Mouse (Mus musculus) kidney, postnatal 0 days (tissue): ENCODE results near the gene S100a10. TPM values are rescaled to one million over a fixed set of nuclear protein-coding genes. Genes with fewer than 3 reads are reported as not detected.

Source experiments
- ATAC-seq: fragments of 200-750 bp; cut with Nextera tagmentation; replicated peaks from 2 replicates; pipeline ENCODE4 v1.8.0; 2017; ENCODE audit warnings: low read depth, moderate number of reproducible peaks, moderate TSS enrichment, moderate library complexity; ENCODE audit not compliant: low FRiP score
- DNase-seq: peaks from one replicate; pipeline ENCODE4 v3.0.0-alpha.2; 2016; ENCODE audit warnings: low spot score
- H3K27ac ChIP-seq: fragments of 300-500 bp; sonication (generic); 2 replicates; pipeline ENCODE4 v1.5.1; 2014; ENCODE audit warnings: mild to moderate bottlenecking
- H3K27me3 ChIP-seq: fragments of 300-500 bp; sonication (generic); 2 replicates; pipeline ENCODE4 v1.6.1; 2014; ENCODE audit warnings: low read length, mixed read lengths; ENCODE audit not compliant: insufficient read depth
- H3K36me3 ChIP-seq: fragments of 300-500 bp; sonication (generic); 2 replicates; pipeline ENCODE4 v1.6.1; 2014; ENCODE audit warnings: low read length, mixed read lengths; ENCODE audit not compliant: insufficient read depth
- H3K4me1 ChIP-seq: fragments of 300-500 bp; sonication (generic); replicated peaks from 2 replicates; pipeline ENCODE4 v1.6.1; 2014; ENCODE audit warnings: antibody characterized with exemption, low read length, mixed read lengths; ENCODE audit not compliant: insufficient read depth
- H3K4me2 ChIP-seq: fragments of 300-500 bp; sonication (generic); 2 replicates; pipeline ENCODE4 v1.6.1; 2014; ENCODE audit warnings: mild to moderate bottlenecking, low read length, moderate library complexity, mixed read lengths
- H3K4me3 ChIP-seq: fragments of 300-500 bp; sonication (generic); replicated peaks from 2 replicates; pipeline ENCODE4 v1.5.1; 2014; ENCODE audit warnings: low read depth, low read length
- H3K9ac ChIP-seq: fragments of 300-500 bp; sonication (generic); 2 replicates; pipeline ENCODE4 v1.6.1; 2014; ENCODE audit warnings: low read depth, low read length
- H3K9me3 ChIP-seq: fragments of 300-500 bp; sonication (generic); replicated peaks from 2 replicates; pipeline ENCODE4 v1.6.1; 2016; ENCODE audit warnings: low read length, inconsistent platforms, mixed read lengths
- CTCF ChIP-seq: IDR thresholded peaks from 2 replicates; pipeline ENCODE4 v1.5.1; 2016; ENCODE audit warnings: antibody characterized with exemption, low read depth, mild to moderate bottlenecking, moderate library complexity
- WGBS: fragments of 180-500 bp; shearing (Covaris S2); extraction: QIAGEN DNeasy Blood & Tissue Kit; methylation state at CpG from one replicate; pipeline ENCODE4 v1.1.7; 2014; 5-methylcytosine and 5-hydroxymethylcytosine counted together
- polyA plus RNA-seq: library from polyadenylated mRNA; unstranded; fragments of >200 nt; fragmentation: Nextera tagmentation; extraction: Ambion mirVana; gene quantifications from 2 replicates; pipeline ENCODE4 v1.2.1, GENCODE M21; 2015

The S100a10 gene
- polyA plus RNA-seq, 1 experiment from 2014 or later: 566 TPM

- Histone ChIP-seq H3K4me1 (no peaks in the 10 kb centered on the region; the same call in 1 of the 2 replicates), H3K9ac (no peak overlapping the region), H3K27ac (no peak overlapping the region), H3K4me3 (no peak overlapping the region), H3K27me3 (no peaks in the 10 kb centered on the region), H3K36me3 (no peaks in the 10 kb centered on the region), H3K9me3 (no peaks in the 10 kb centered on the region), H3K4me2 (no peak overlapping the region)
- 75% methylated on average over 2 of the region's 2 CpGs for WGBS
- DNase-seq (no peak), ATAC-seq (no peak)
- TF ChIP-seq CTCF: no peak
These were observed 28.2 kb downstream of the S100a10 start for GRCm38 (mm10) chr3:93583056-93583455.

- H3K4me3 ChIP-seq: no peak overlapping the region
- H3K4me2 ChIP-seq: no peak overlapping the region
- DNase-seq (peak; percentile 65), ATAC-seq (no peak)
- H3K4me1 ChIP-seq: no peaks in the 10 kb centered on the region
- no peaks in the 10 kb centered on the region for H3K9me3 ChIP-seq
- H3K36me3 ChIP-seq: no peaks in the 10 kb centered on the region
- no peak overlapping the region for H3K9ac ChIP-seq
- WGBS: 59% methylated on average over 5 of the region's 5 CpGs
- no peak for TF ChIP-seq CTCF
- H3K27ac ChIP-seq: peak overlapping the region; percentile 82
- no peaks in the 10 kb centered on the region for H3K27me3 ChIP-seq
These were observed 34.7 kb downstream of the S100a10 start for GRCm38 (mm10) chr3:93589629-93590028.

GRCm38 (mm10) chr3:93590256-93590655 lies 35.4 kb downstream of the S100a10 start:
- ATAC-seq (no peak), DNase-seq (no peak)
- H3K27ac ChIP-seq: peak overlapping the region; percentile 42
- H3K9me3 ChIP-seq: no peaks in the 10 kb centered on the region
- H3K4me1 ChIP-seq: no peaks in the 10 kb centered on the region
- no peaks in the 10 kb centered on the region for H3K27me3 ChIP-seq
- H3K36me3 ChIP-seq: no peaks in the 10 kb centered on the region
- no peak overlapping the region for H3K4me3 ChIP-seq
- H3K9ac ChIP-seq: no peak overlapping the region
- TF ChIP-seq CTCF: no peak
- H3K4me2 ChIP-seq: no peak overlapping the region
- 91% methylated on average over 1 of the region's 1 CpGs for WGBS

DNA sequence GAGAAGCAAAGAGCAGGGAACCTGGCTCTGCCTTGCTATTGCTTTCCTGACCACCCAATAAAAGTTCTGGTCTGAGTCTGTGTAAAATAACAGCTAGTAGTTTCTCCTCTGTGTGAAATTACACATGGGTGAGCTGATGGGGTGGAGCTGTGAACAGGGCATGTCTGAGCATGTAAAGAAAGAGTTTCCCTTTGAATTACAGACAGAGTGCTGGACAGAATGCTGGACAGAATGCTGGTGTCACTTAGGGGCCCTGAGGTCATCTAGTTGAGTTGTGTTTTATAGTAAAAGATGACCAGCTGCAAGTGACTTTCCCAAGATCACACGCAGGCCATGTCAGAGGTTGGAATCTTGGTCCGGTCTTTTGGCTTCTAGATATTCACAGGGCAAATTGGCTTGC lies 37.2 kb downstream of the S100a10 start:
- Histone ChIP-seq H3K27me3 (no peaks in the 10 kb centered on the region), H3K36me3 (no peaks in the 10 kb centered on the region), H3K4me3 (no peak overlapping the region), H3K27ac (no peak overlapping the region), H3K4me2 (no peak overlapping the region), H3K4me1 (peaks cover 14% of the 10 kb centered on the region), H3K9ac (no peak overlapping the region), H3K9me3 (no peaks in the 10 kb centered on the region)
- DNase-seq: no peak
- 80% methylated on average over 2 of the region's 2 CpGs for WGBS
- no peak for ATAC-seq
- TF ChIP-seq CTCF: no peak

DNA sequence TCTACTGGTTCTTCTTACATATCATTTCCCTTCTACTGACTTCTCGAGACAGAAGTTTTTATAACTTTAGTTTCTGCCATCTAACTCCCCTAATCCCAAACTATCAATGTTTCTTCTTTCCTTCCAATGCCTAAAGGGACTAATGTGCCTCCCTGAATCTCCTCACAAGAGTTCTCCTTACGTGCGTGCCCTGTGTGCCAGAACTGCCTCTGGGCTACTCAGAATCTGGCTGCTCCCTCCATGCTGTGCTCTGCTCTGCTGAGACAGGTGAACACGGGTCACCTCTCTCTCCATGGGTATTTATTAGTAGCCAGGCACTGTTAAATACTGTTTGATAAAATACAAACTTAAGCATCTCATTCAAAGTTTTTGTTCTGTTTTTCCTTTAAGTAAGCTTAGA lies 38.1 kb downstream of the S100a10 start:
- 81% methylated on average over 4 of the region's 4 CpGs for WGBS
- TF ChIP-seq CTCF: no peak

DNA sequence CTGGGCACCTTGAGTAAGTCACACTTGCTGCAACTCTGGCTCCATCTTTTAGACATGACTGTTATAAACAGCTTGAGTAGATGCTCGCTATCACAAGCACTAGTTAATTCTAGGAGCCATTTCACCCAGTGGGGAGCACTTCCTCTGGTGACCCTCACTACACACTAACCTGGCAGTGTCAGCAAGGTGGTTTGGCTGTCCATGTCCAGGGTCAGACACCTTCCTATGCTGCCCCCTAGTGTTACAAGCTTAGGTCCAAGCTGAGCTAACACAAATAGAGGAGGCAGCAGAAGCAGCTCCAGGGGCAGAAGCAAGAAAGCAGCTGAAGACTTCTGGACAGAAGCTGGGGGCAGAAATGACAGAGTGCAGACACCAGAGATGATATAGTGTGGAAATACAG lies 38.6 kb downstream of the S100a10 start:
- Histone ChIP-seq H3K36me3 (no peaks in the 10 kb centered on the region), H3K9ac (no peak overlapping the region), H3K27ac (0 out of 2 replicates have a peak overlapping the region, but pooled peaks have one; percentile 3), H3K9me3 (no peaks in the 10 kb centered on the region), H3K4me2 (no peak overlapping the region), H3K4me1 (peaks cover 14% of the 10 kb centered on the region), H3K4me3 (no peak overlapping the region), H3K27me3 (no peaks in the 10 kb centered on the region)
- TF ChIP-seq CTCF: peak; percentile 76
- DNase-seq: peak; percentile 60
- 68% methylated on average over 1 of the region's 1 CpGs for WGBS
- no peak for ATAC-seq

More for the DNA sequence above, 38.1 kb downstream of the S100a10 start:
- no peak overlapping the region for H3K9ac ChIP-seq
- 0 out of 2 replicates have a peak overlapping the region, but pooled peaks have one; percentile 3 for H3K27ac ChIP-seq
- H3K36me3 ChIP-seq: no peaks in the 10 kb centered on the region
- DNase-seq: no peak
- no peak for ATAC-seq
- H3K4me2 ChIP-seq: no peak overlapping the region
- no peaks in the 10 kb centered on the region for H3K27me3 ChIP-seq
- H3K9me3 ChIP-seq: no peaks in the 10 kb centered on the region
- no peak overlapping the region for H3K4me3 ChIP-seq
- peaks cover 14% of the 10 kb centered on the region for H3K4me1 ChIP-seq

DNA sequence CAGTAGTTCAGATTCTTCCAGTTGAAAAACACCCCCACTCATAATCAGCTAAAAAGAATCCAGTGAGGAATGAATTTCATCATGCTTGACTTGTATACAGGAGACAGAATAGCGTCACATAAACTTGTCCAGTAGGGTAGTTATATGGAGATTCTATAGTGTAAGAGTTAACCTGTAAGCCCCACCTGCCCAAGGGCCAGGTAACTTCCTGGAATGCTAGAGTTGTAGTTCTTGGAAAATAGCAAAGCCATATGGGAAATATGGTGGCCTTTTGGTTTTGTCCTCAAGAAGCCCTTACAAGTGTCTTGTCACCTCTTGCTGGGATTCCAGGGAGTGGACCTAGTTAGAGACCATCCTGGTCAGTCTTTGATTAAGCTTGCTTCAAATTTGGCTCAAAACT lies 41.8 kb downstream of the S100a10 start:
- H3K27ac ChIP-seq: peak overlapping the region; percentile 70
- no peaks in the 10 kb centered on the region for H3K27me3 ChIP-seq
- no peak overlapping the region for H3K9ac ChIP-seq
- no peak overlapping the region for H3K4me3 ChIP-seq
- 50% methylated on average over 1 of the region's 1 CpGs for WGBS
- H3K4me2 ChIP-seq: no peak overlapping the region
- H3K36me3 ChIP-seq: no peaks in the 10 kb centered on the region
- ATAC-seq (no peak), DNase-seq (peak; percentile 23)
- H3K4me1 ChIP-seq: peaks cover 14% of the 10 kb centered on the region
- H3K9me3 ChIP-seq: no peaks in the 10 kb centered on the region
- TF ChIP-seq CTCF: no peak
